Mouse (Mus musculus) spleen, adult 2 months (tissue): Measurements from ENCODE around the gene Commd1.

ENCODE experiments used
- CTCF ChIP-seq: fragments of 200-500 bp; IDR thresholded peaks from 2 replicates; pipeline ENCODE4 v1.5.1; 2011; ENCODE audit warnings: mild to moderate bottlenecking, inconsistent platforms; ENCODE audit not compliant: insufficient read depth, insufficient read length, insufficient replicate concordance; ENCODE audit errors: extremely low read depth
- POLR2A ChIP-seq: fragments of 200-500 bp; IDR thresholded peaks from 2 replicates; pipeline ENCODE4 v1.6.1; 2011; ENCODE audit warnings: low read depth, low read length, inconsistent platforms

- no peak for TF ChIP-seq POLR2A
- TF ChIP-seq CTCF: no peak
Measured at GRCm38 (mm10) chr11:23020116-23020770, 38.1 kb upstream of the Commd1 start.
